Comparison of ENCODE assay signal across 18 mouse cellular contexts in the genomic region with DNA sequence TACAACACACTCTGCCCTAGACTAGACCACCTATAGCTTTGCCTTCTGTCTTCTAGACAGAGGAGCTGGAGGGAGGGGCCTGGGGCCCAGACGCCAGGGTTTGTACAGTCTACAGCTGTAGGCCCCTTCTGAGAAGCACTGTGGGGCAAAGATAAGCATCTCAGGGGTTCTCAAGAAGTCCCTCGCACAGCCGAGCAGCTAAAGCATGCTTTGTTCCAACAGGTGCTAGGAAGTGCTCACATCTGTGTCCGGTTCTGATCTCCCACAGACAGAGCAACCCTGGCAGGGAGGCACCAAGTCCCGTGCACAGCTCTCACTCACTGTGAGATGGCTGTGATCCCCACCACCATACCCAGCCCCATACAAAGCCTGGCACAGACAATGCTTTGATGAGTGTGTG.
DNase-seq lines count a peak whose midpoint lies in the region; ATAC-seq lines count a peak whose summit lies in the region.
"Had no signal": no experiment of that assay in that cellular context is flagged by ENCODE, and none has a peak within 500 bp of the region (broad histone marks: within the 10 kb centered on the region; RNA-seq: fewer than 3 reads in every experiment).

No protein-coding gene starts in this region.

- H3K36me3 ChIP-seq in heart, embryonic 10.5 days: no peaks in the 10 kb centered on the region
- H3K36me3 ChIP-seq in megakaryocyte, embryonic 14.5 days (replicated peaks; ENCODE audit: low read length): peaks cover 2% of the 10 kb centered on the region
- H3K36me3 ChIP-seq: hindbrain, embryonic 15.5 days; limb, embryonic 13.5 days had no signal

- no peaks in the 10 kb centered on the region for H3K9me3 ChIP-seq in heart, embryonic 10.5 days
- H3K9me3 ChIP-seq in megakaryocyte, embryonic 14.5 days: peaks cover 3% of the 10 kb centered on the region
- H3K9me3 ChIP-seq: hindbrain, embryonic 15.5 days; limb, embryonic 13.5 days had no signal

- no peak for DNase-seq in heart, embryonic 10.5 days (ENCODE audit: low spot score)
- no peak for DNase-seq in heart, postnatal 10 days
- peak; percentile 83 for DNase-seq in thymus, postnatal 4 days
- DNase-seq in kidney, postnatal 36 days: no peak
- no peak for DNase-seq in retina, postnatal 1 day
- DNase-seq: cerebellum, postnatal 10 days; heart, postnatal 14 days; kidney, adult 2 months; kidney, postnatal 14 days; layer of hippocampus, adult 9-11 months; lung, adult 18-20 months had no signal

- H3K4me1 ChIP-seq in heart, embryonic 10.5 days: peaks cover 27% of the 10 kb centered on the region
- peaks cover 97% of the 10 kb centered on the region for H3K4me1 ChIP-seq in megakaryocyte, embryonic 14.5 days
- H3K4me1 ChIP-seq: hindbrain, embryonic 15.5 days had no signal

- H3K27ac ChIP-seq in heart, embryonic 10.5 days: 0 out of 2 replicates have a peak overlapping the region, but pooled peaks have one; percentile 29
- H3K27ac ChIP-seq: hindbrain, embryonic 15.5 days; limb, embryonic 13.5 days had no signal

- WGBS in heart, embryonic 10.5 days: 70% methylated on average over 5 of the region's 5 CpGs

- 0 out of 2 replicates have a peak, but pooled peaks cover 4% of the 10 kb centered on the region for H3K27me3 ChIP-seq in heart, embryonic 10.5 days (ENCODE audit: insufficient read depth, poor library complexity, severe bottlenecking)
- peaks cover 9% of the 10 kb centered on the region for H3K27me3 ChIP-seq in megakaryocyte, embryonic 14.5 days (replicated peaks)
- H3K27me3 ChIP-seq: hindbrain, embryonic 15.5 days; limb, embryonic 13.5 days had no signal

- no peak for ATAC-seq in megakaryocyte, adult 5-6 weeks (ENCODE audit: poor library complexity, severe bottlenecking)
- ATAC-seq in inflammation-experienced regulatory T-cells, adult 6 months: peak; percentile 60
- ATAC-seq: forebrain, embryonic 14.5 days; midbrain, embryonic 16.5 days had no signal

- no peak overlapping the region for H3K4me3 ChIP-seq in heart, embryonic 10.5 days
- H3K4me3 ChIP-seq in megakaryocyte, embryonic 14.5 days (replicated peaks): peak overlapping the region; percentile 23
- H3K4me3 ChIP-seq: hindbrain, embryonic 15.5 days; limb, embryonic 13.5 days had no signal

- intact Hi-C loops in heart, postnatal 10 days (cut with DNase I): no loop called here
